In genomic region chr2:106781181-106782179, GRCm38 (mm10) we compare ENCODE assay signal across 13 mouse cellular contexts.
A peak's percentile ranks its signal among the peaks of the same experiment; 100 is the strongest.
DNase-seq lines count a peak whose midpoint lies in the region; ATAC-seq and TF ChIP-seq lines count a peak whose summit lies in the region.
"Had no signal": no experiment of that assay in that cellular context is flagged by ENCODE, and none has a peak within 500 bp of the region (broad histone marks: within the 10 kb centered on the region; RNA-seq: fewer than 3 reads in every experiment).

No protein-coding gene starts in this region.

- peaks cover 21% of the 10 kb centered on the region for H3K36me3 ChIP-seq in forebrain, embryonic 10.5 days (replicated peaks)
- H3K36me3 ChIP-seq in forebrain, embryonic 11.5 days (ENCODE audit: control insufficient read depth, insufficient read depth, low read length), result no peaks in the 10 kb centered on the region; the same call in 1 of the 2 replicates
- H3K36me3 ChIP-seq in lung, embryonic 14.5 days (ENCODE audit: insufficient read depth), result no peaks in the 10 kb centered on the region
- H3K36me3 ChIP-seq in forebrain, postnatal 0 days (ENCODE audit: insufficient read depth), result no peaks in the 10 kb centered on the region
- 0 out of 2 replicates have a peak, but pooled peaks cover 4% of the 10 kb centered on the region for H3K36me3 ChIP-seq in midbrain, embryonic 14.5 days (ENCODE audit: control insufficient read depth, insufficient read depth, low read length)

- intact Hi-C loops in gastrocnemius, postnatal 14 days (cut with DNase I; ENCODE audit: low total_unique reads), result no loop called here

- H3K9me3 ChIP-seq in forebrain, embryonic 10.5 days, result no peaks in the 10 kb centered on the region
- no peaks in the 10 kb centered on the region for H3K9me3 ChIP-seq in forebrain, embryonic 11.5 days (ENCODE audit: control insufficient read depth, low read length)
- H3K9me3 ChIP-seq in lung, embryonic 14.5 days (ENCODE audit: low read depth, low read length), result no peaks in the 10 kb centered on the region
- no peaks in the 10 kb centered on the region for H3K9me3 ChIP-seq in forebrain, postnatal 0 days (ENCODE audit: low read length)
- H3K9me3 ChIP-seq in midbrain, embryonic 14.5 days (ENCODE audit: control insufficient read depth, low read length), result no peaks in the 10 kb centered on the region

- peak; percentile 12 for DNase-seq in forebrain, embryonic 10.5 days (ENCODE audit: extremely low spot score, low spot score)
- no peak for DNase-seq in forebrain, embryonic 11.5 days (ENCODE audit: low spot score)
- no peak for DNase-seq in lung, embryonic 14.5 days
- no peak for DNase-seq in lung, postnatal 25 days (ENCODE audit: low spot score)
- peak; percentile 49 for DNase-seq in forebrain, postnatal 0 days
- DNase-seq in midbrain, embryonic 14.5 days, result peak; percentile 63
- no peak for DNase-seq in ovary, postnatal 36 days (ENCODE audit: low spot score)
- no peak for DNase-seq in gastrocnemius, postnatal 14 days
- DNase-seq: cerebellum, postnatal 10 days; gastrocnemius, postnatal 36 days; liver had no signal

- no peak overlapping the region for H3K4me2 ChIP-seq in forebrain, embryonic 11.5 days (ENCODE audit: low read depth, low read length, severe bottlenecking)
- no peak overlapping the region for H3K4me2 ChIP-seq in lung, embryonic 14.5 days
- H3K4me2 ChIP-seq in forebrain, postnatal 0 days (ENCODE audit: low read depth), result no peak overlapping the region
- H3K4me2 ChIP-seq in midbrain, embryonic 14.5 days (ENCODE audit: low read length), result no peak overlapping the region

- no peak for TF ChIP-seq CTCF in lung, embryonic 14.5 days (IDR thresholded peaks at IDR 0.05; ENCODE audit: low read depth)
- TF ChIP-seq CTCF in forebrain, postnatal 0 days (IDR thresholded peaks at IDR 0.05; ENCODE audit: low read depth), result no peak

- peak overlapping the region; percentile 60; the same call in 1 of the 2 replicates for H3K27ac ChIP-seq in forebrain, embryonic 10.5 days
- no peak overlapping the region for H3K27ac ChIP-seq in forebrain, embryonic 11.5 days (ENCODE audit: low read depth, low read length)
- no peak overlapping the region for H3K27ac ChIP-seq in lung, embryonic 14.5 days (ENCODE audit: low read depth)
- H3K27ac ChIP-seq in forebrain, postnatal 0 days (ENCODE audit: low read depth, low read length), result peak overlapping the region; percentile 60
- peak overlapping the region; percentile 77 for H3K27ac ChIP-seq in midbrain, embryonic 14.5 days (replicated peaks; ENCODE audit: low read depth, low read length)
- H3K27ac ChIP-seq: macrophage had no signal

- no peak overlapping the region for H3K9ac ChIP-seq in forebrain, embryonic 11.5 days (ENCODE audit: low read length)
- H3K9ac ChIP-seq in lung, embryonic 14.5 days, result no peak overlapping the region
- H3K9ac ChIP-seq in forebrain, postnatal 0 days, result no peak overlapping the region
- peak overlapping the region; percentile 27; the same call in 1 of the 2 replicates for H3K9ac ChIP-seq in midbrain, embryonic 14.5 days (replicated peaks; ENCODE audit: low read length)

- H3K4me1 ChIP-seq in forebrain, embryonic 10.5 days, result peaks cover 14% of the 10 kb centered on the region
- no peaks in the 10 kb centered on the region; the same call in 1 of the 2 replicates for H3K4me1 ChIP-seq in forebrain, embryonic 11.5 days (replicated peaks; ENCODE audit: control insufficient read depth, insufficient read depth, low read length)
- no peaks in the 10 kb centered on the region for H3K4me1 ChIP-seq in lung, embryonic 14.5 days (ENCODE audit: insufficient read depth)
- peaks cover 25% of the 10 kb centered on the region for H3K4me1 ChIP-seq in forebrain, postnatal 0 days (ENCODE audit: insufficient read depth)
- H3K4me1 ChIP-seq in midbrain, embryonic 14.5 days (ENCODE audit: control insufficient read depth, insufficient read depth, low read length), result peaks cover 20% of the 10 kb centered on the region

- no peaks in the 10 kb centered on the region for H3K27me3 ChIP-seq in forebrain, embryonic 10.5 days (ENCODE audit: poor library complexity, severe bottlenecking)
- no peaks in the 10 kb centered on the region for H3K27me3 ChIP-seq in forebrain, embryonic 11.5 days (ENCODE audit: control insufficient read depth, insufficient read depth, low read length)
- H3K27me3 ChIP-seq in lung, embryonic 14.5 days (ENCODE audit: insufficient read depth, low read length), result no peaks in the 10 kb centered on the region
- no peaks in the 10 kb centered on the region for H3K27me3 ChIP-seq in forebrain, postnatal 0 days (ENCODE audit: insufficient read depth, low read length)
- H3K27me3 ChIP-seq in midbrain, embryonic 14.5 days (ENCODE audit: control insufficient read depth, insufficient read depth, low read length), result no peaks in the 10 kb centered on the region

- 81% methylated on average over 26 of the region's 26 CpGs for WGBS in forebrain, embryonic 10.5 days
- WGBS in forebrain, embryonic 11.5 days, result 79% methylated on average over 26 of the region's 26 CpGs
- 79% methylated on average over 26 of the region's 26 CpGs for WGBS in lung, embryonic 14.5 days
- WGBS in forebrain, postnatal 0 days, result 45% methylated on average over 26 of the region's 26 CpGs
- WGBS in midbrain, embryonic 14.5 days, result 49% methylated on average over 26 of the region's 26 CpGs

- ATAC-seq in forebrain, embryonic 11.5 days (replicated peaks; ENCODE audit: low FRiP score), result no peak
- ATAC-seq in lung, embryonic 14.5 days (ENCODE audit: insufficient read depth), result 0 out of 2 replicates have a peak, but pooled peaks have one; percentile 9
- ATAC-seq in forebrain, postnatal 0 days, result peak; percentile 72
- peak; percentile 50; the same call in 1 of the 2 replicates for ATAC-seq in midbrain, embryonic 14.5 days (ENCODE audit: low FRiP score, low TSS enrichment)

- H3K4me3 ChIP-seq in forebrain, embryonic 10.5 days, result no peak overlapping the region
- H3K4me3 ChIP-seq in forebrain, embryonic 11.5 days (ENCODE audit: low read depth, low read length), result no peak overlapping the region
- H3K4me3 ChIP-seq in lung, embryonic 14.5 days (ENCODE audit: low read depth, low read length), result no peak overlapping the region
- no peak overlapping the region for H3K4me3 ChIP-seq in forebrain, postnatal 0 days (ENCODE audit: low read depth, low read length)
- no peak overlapping the region for H3K4me3 ChIP-seq in midbrain, embryonic 14.5 days (replicated peaks; ENCODE audit: low read depth, low read length)
- H3K4me3 ChIP-seq: erythroblast, embryonic 14.5 days had no signal

Comparison
In these comparisons a context has a peak if more than half of its experiments do, and no peak if none do; other contexts are left out.
1. DNase-seq: peak in forebrain, embryonic 10.5 days (single experiment), forebrain, postnatal 0 days (single experiment) and midbrain, embryonic 14.5 days (single experiment); none in forebrain, embryonic 11.5 days (single experiment), lung, embryonic 14.5 days (single experiment), lung, postnatal 25 days (single experiment), ovary, postnatal 36 days (single experiment) and gastrocnemius, postnatal 14 days (single experiment).
2. H3K27ac ChIP-seq: peak in forebrain, embryonic 10.5 days (single experiment), forebrain, postnatal 0 days (single experiment) and midbrain, embryonic 14.5 days (single experiment); none in forebrain, embryonic 11.5 days (single experiment) and lung, embryonic 14.5 days (single experiment).